Mouse (Mus musculus): ENCODE results near the gene Cracr2a. TPM values are rescaled to one million over a fixed set of nuclear protein-coding genes. Genes with fewer than 3 reads are reported as not detected.

Cracr2a gene
- polyA plus RNA-seq, 1 experiment from 2014 or later, result 1.6 TPM

DNA sequence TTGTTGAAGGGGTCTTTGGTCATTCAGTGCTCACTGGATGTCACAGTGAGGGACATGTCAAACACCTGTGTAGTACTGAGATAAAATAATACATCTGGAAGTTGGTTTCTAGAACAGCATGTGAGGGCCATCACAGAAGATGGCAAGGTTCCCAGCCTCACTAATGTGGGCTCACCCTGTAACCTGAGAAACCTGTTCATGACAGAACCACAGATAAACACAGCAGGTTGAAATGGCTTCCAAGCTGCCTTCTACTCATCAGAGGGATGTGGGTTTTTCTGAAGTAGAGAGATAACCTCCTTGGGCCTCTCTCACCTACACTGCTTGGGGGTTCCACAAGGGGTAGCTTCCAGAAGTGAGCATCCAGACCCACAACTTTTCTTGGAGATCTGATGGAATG, 48.5 kb downstream of the Cracr2a start:
- Histone ChIP-seq H3K36me3 (no peaks in the 10 kb centered on the region), H3K27ac (no peak overlapping the region), H3K9ac (no peak overlapping the region), H3K9me3 (no peaks in the 10 kb centered on the region), H3K4me2 (replicated peaks) (no peak overlapping the region), H3K27me3 (0 out of 2 replicates have a peak, but pooled peaks cover 12% of the 10 kb centered on the region), H3K4me3 (no peak overlapping the region), H3K4me1 (peaks cover 24% of the 10 kb centered on the region)
- ATAC-seq (ENCODE audit: low FRiP score, low read depth), result no peak

DNA sequence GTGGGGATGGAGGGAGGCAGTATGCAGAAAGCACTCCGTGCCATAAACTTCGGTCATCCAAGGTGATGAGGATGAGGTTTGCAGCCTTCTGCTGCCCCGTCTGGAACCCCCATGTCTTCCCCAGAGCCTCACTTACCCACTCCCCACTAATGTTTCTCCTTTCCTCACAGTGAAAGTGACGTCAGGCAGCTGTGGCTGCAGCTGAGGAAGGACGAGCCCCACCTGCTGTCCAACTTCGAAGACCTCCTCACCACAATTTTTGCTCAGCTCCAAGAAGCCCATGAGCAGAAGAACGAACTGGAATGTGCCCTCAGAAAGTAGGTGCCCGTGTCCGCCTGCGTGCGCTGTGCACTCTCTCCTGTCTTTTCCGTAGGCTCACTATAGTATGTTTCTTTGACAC, 50.1 kb downstream of the Cracr2a start:
- Histone ChIP-seq H3K27ac (no peak overlapping the region), H3K4me2 (replicated peaks) (no peak overlapping the region), H3K27me3 (0 out of 2 replicates have a peak, but pooled peaks cover 12% of the 10 kb centered on the region), H3K4me1 (peaks cover 9% of the 10 kb centered on the region), H3K36me3 (no peaks in the 10 kb centered on the region), H3K9ac (no peak overlapping the region), H3K4me3 (no peak overlapping the region), H3K9me3 (no peaks in the 10 kb centered on the region)
- ATAC-seq (ENCODE audit: low FRiP score, low read depth), result no peak
- WGBS, result 73% methylated on average over 12 of the region's 12 CpGs

DNA sequence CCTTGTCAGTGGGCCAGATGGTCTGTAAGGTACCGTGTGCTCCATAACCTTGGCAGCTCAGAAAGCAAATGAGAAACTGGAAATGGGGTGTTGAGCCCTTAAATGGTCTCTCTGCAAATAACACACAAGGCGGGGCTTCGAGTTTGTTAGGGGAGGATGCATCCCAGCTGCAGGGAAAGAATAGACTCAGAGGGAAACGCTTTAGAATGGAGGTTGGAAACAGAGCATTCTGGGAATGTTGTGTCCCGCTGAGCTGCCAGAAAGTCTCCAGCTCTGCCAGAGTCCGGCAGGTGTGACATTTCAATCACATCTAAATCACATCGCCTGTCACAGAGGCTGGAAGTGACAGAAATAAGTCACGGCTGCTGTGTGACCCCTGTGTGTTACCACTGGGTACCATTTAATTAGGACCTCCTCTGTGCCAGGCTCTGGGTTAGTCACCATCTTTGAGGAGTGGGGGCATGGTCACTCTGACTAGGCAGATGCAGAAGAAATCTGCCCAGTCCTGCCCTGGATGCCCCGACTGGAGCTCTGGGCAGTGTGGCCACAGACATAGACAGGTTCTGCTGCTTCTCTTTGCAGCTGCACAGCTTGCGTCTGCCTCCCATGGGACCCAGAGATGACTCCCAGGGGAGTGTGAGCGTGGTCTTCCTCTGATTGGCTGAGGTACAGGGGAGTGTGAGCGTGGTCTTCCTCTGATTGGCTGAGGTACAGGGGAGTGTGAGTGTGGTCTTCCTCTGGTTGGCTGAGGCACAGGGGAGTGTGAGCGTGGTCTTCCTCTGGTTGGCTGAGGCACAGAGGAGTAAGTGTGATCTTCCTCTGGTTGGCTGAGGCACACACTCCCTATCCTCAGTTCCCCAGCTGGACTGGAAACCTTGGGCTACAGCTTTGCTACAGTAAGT, 53.2 kb downstream of the Cracr2a start:
- Histone ChIP-seq H3K9ac (peak overlapping the region; percentile 4; the same call in 1 of the 2 replicates), H3K36me3 (no peaks in the 10 kb centered on the region), H3K4me2 (replicated peaks) (no peak overlapping the region), H3K27ac (no peak overlapping the region), H3K27me3 (0 out of 2 replicates have a peak, but pooled peaks cover 12% of the 10 kb centered on the region), H3K4me1 (peaks cover 7% of the 10 kb centered on the region), H3K4me3 (no peak overlapping the region), H3K9me3 (no peaks in the 10 kb centered on the region)
- ATAC-seq (ENCODE audit: low FRiP score, low read depth), result peak; percentile 34; the same call in 1 of the 2 replicates
- 43% methylated on average over 13 of the region's 13 CpGs for WGBS

- H3K9ac ChIP-seq, result no peak overlapping the region
- no peak overlapping the region for H3K4me3 ChIP-seq
- WGBS, result 91% methylated on average over 1 of the region's 1 CpGs
- no peaks in the 10 kb centered on the region for H3K9me3 ChIP-seq
- H3K4me1 ChIP-seq, result peaks cover 7% of the 10 kb centered on the region
- 0 out of 2 replicates have a peak, but pooled peaks cover 12% of the 10 kb centered on the region for H3K27me3 ChIP-seq
- no peak for ATAC-seq (ENCODE audit: low FRiP score, low read depth)
- no peak overlapping the region for H3K27ac ChIP-seq
- H3K4me2 ChIP-seq (replicated peaks), result no peak overlapping the region
- H3K36me3 ChIP-seq, result no peaks in the 10 kb centered on the region
These were observed 55.5 kb downstream of the Cracr2a start for GRCm38 (mm10) chr6:127616623-127617022.

GRCm38 (mm10) chr6:127617258-127618025, 56.3 kb downstream of the Cracr2a start:
- peaks cover 7% of the 10 kb centered on the region for H3K4me1 ChIP-seq

GRCm38 (mm10) chr6:127618686-127619085, 57.5 kb downstream of the Cracr2a start:
- Histone ChIP-seq H3K9me3 (no peaks in the 10 kb centered on the region), H3K4me1 (peaks cover 7% of the 10 kb centered on the region), H3K36me3 (no peaks in the 10 kb centered on the region), H3K4me3 (no peak overlapping the region), H3K4me2 (replicated peaks) (no peak overlapping the region), H3K27me3 (0 out of 2 replicates have a peak, but pooled peaks cover 4% of the 10 kb centered on the region), H3K9ac (no peak overlapping the region), H3K27ac (no peak overlapping the region)
- 31% methylated on average over 4 of the region's 4 CpGs for WGBS
- ATAC-seq (ENCODE audit: low FRiP score, low read depth), result no peak

More at GRCm38 (mm10) chr6:127617258-127618025, 56.3 kb downstream of the Cracr2a start:
- ATAC-seq (ENCODE audit: low FRiP score, low read depth), result no peak
- no peak overlapping the region for H3K4me3 ChIP-seq
- H3K9me3 ChIP-seq, result no peaks in the 10 kb centered on the region
- H3K27me3 ChIP-seq, result 0 out of 2 replicates have a peak, but pooled peaks cover 5% of the 10 kb centered on the region
- no peak overlapping the region for H3K27ac ChIP-seq
- H3K4me2 ChIP-seq (replicated peaks), result peak overlapping the region; percentile 38
- no peaks in the 10 kb centered on the region for H3K36me3 ChIP-seq
- H3K9ac ChIP-seq, result no peak overlapping the region
- WGBS, result 37% methylated on average over 10 of the region's 10 CpGs

DNA sequence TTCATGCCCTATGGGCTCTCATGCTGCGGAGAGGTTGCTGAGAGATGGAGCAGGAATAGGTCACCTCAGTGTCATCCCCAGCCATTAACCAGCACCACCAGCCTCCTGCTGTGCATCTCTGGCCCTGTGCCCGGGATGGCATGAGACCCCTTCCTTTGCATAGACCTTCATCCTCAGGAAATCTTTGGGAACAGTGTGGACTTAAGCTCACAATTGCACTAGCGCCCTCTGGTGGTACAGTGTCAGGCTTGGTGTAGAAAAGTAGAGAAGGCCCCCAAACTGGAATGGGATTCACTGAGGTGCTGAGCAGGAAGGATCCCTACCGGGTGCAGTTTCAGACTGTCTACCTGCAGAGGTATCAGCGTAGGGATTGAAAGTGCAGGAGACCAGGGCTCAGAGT, 64.0 kb downstream of the Cracr2a start:
- Histone ChIP-seq H3K4me3 (no peak overlapping the region), H3K9me3 (no peaks in the 10 kb centered on the region), H3K27ac (no peak overlapping the region), H3K27me3 (peaks cover 11% of the 10 kb centered on the region; the same call in 1 of the 2 replicates), H3K9ac (no peak overlapping the region), H3K4me1 (peaks cover 11% of the 10 kb centered on the region), H3K4me2 (replicated peaks) (no peak overlapping the region), H3K36me3 (no peaks in the 10 kb centered on the region)
- 34% methylated on average over 5 of the region's 5 CpGs for WGBS
- ATAC-seq (ENCODE audit: low FRiP score, low read depth), result no peak

GRCm38 (mm10) chr6:127627453-127627852, 66.3 kb downstream of the Cracr2a start:
- no peak overlapping the region for H3K27ac ChIP-seq
- H3K9me3 ChIP-seq, result no peaks in the 10 kb centered on the region
- WGBS, result 48% methylated on average over 9 of the region's 9 CpGs
- no peak overlapping the region for H3K9ac ChIP-seq
- H3K4me3 ChIP-seq, result no peak overlapping the region
- no peak overlapping the region for H3K4me2 ChIP-seq (replicated peaks)
- no peaks in the 10 kb centered on the region for H3K36me3 ChIP-seq
- no peak for ATAC-seq (ENCODE audit: low FRiP score, low read depth)
- H3K4me1 ChIP-seq, result peaks cover 11% of the 10 kb centered on the region
- H3K27me3 ChIP-seq, result peaks cover 11% of the 10 kb centered on the region; the same call in 1 of the 2 replicates

DNA sequence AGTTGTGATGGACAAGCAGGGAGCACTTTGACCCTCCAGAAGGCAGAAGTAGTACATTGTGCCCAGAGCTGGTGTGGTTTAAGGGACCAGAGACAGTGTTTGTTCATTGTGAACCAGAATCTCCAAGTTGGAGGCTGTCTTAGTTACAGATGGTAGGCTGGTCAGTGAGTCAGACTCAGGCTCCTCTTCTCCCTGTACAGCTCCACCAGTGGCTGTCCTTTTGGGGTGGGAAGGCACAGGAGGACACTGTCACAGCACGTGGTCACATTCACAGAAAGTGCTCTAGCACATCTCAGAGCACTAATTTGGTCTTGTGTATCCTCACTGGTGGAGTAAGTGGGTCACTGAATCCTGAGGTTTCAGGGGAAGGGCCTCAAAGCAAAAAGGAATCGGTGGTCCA, 68.1 kb downstream of the Cracr2a start:
- no peak overlapping the region for H3K4me2 ChIP-seq (replicated peaks)
- no peaks in the 10 kb centered on the region for H3K36me3 ChIP-seq
- H3K27ac ChIP-seq, result no peak overlapping the region
- H3K4me1 ChIP-seq, result peaks cover 11% of the 10 kb centered on the region
- H3K4me3 ChIP-seq, result no peak overlapping the region
- no peak for ATAC-seq (ENCODE audit: low FRiP score, low read depth)
- no peak overlapping the region for H3K9ac ChIP-seq
- no peaks in the 10 kb centered on the region for H3K9me3 ChIP-seq
- peaks cover 5% of the 10 kb centered on the region; the same call in 1 of the 2 replicates for H3K27me3 ChIP-seq
- WGBS, result 91% methylated on average over 2 of the region's 2 CpGs

DNA sequence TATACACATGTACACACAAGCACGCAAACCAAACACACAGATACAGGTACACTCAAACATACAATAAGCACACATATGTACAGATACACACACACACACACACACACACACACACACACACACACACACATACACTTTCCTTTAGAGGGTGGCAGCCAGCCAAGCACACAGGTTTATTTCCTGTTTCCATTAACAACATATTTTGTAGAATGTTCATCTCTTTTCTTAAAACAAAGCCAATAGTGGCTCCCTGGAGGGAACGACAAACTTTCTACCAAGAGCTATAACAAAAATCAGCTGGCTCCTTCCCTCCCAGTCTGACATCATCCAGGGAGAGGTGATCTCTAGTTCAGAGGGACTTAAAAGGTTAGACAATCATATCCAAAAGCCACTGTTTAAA, 73.7 kb downstream of the Cracr2a start:
- Histone ChIP-seq H3K36me3 (no peaks in the 10 kb centered on the region), H3K4me2 (replicated peaks) (no peak overlapping the region), H3K9ac (no peak overlapping the region), H3K27ac (no peak overlapping the region), H3K9me3 (no peaks in the 10 kb centered on the region), H3K4me3 (no peak overlapping the region), H3K4me1 (no peaks in the 10 kb centered on the region), H3K27me3 (no peaks in the 10 kb centered on the region; the same call in 1 of the 2 replicates)
- WGBS, result 62% methylated on average over 2 of the region's 2 CpGs
- ATAC-seq (ENCODE audit: low FRiP score, low read depth), result no peak

DNA sequence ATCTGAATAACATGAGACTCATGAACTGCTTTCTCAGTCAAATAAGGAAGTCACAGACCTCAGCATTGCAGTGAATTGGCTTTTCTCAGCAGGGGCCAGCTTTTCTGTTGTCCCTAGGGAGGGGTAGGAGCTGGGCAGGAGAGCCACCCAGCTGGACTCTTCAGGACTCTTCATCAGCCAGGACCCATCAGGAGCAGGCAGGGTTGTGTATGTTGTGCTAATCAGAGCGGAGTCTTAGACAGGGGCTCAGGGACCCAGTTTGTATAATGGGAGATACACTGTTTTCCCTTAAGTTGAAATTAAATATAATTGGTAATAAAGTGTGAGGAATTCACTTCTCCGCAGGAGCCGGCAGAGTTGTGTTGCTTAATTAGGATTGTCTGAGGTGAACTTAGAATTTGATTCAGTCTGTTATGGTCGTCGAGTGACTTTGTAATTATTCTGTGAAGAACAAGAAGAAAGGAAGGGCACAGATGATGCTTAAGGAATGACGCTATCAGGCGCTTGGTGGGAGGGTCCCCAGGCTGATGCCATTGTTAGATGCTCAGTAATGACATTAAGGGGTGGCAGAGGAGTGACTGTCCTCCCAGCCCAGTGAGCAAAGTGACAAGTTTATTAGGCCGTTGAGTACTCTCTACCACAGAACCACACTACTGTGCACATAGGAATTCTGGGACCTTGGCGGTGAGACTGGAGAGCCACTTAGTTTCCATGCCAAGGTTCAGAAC, 74.5 kb downstream of the Cracr2a start:
- ATAC-seq (ENCODE audit: low FRiP score, low read depth), result no peak

More for the DNA sequence above, 74.5 kb downstream of the Cracr2a start:
- no peaks in the 10 kb centered on the region for H3K9me3 ChIP-seq
- H3K9ac ChIP-seq, result no peak overlapping the region
- 58% methylated on average over 9 of the region's 9 CpGs for WGBS
- H3K27ac ChIP-seq, result no peak overlapping the region
- no peaks in the 10 kb centered on the region for H3K4me1 ChIP-seq
- H3K4me2 ChIP-seq (replicated peaks), result no peak overlapping the region
- H3K36me3 ChIP-seq, result no peaks in the 10 kb centered on the region
- H3K4me3 ChIP-seq, result no peak overlapping the region
- H3K27me3 ChIP-seq, result no peaks in the 10 kb centered on the region; the same call in 1 of the 2 replicates

Data from limb, embryonic 13.5 days (tissue).